Mouse (Mus musculus) olfactory bulb, adult 2 months (tissue): ENCODE data around the gene Tbc1d24.

Experiments
- CTCF ChIP-seq: fragments of 200-500 bp; IDR thresholded peaks from 2 replicates; pipeline ENCODE4 v1.5.1; 2012; ENCODE audit warnings: low read depth, mild to moderate bottlenecking, low read length, moderate library complexity; ENCODE audit not compliant: insufficient read depth
- POLR2A ChIP-seq: fragments of 200-500 bp; IDR thresholded peaks from 2 replicates; pipeline ENCODE4 v1.6.1; 2012; ENCODE audit warnings: mild to moderate bottlenecking, low read depth, low read length, moderate library complexity; ENCODE audit not compliant: insufficient read depth

- TF ChIP-seq CTCF (no peak), POLR2A (no peak)
These were observed 37.4 kb downstream of the Tbc1d24 start for GRCm38 (mm10) chr17:24167891-24168505.
